Mouse (Mus musculus) heart, postnatal 25 days (tissue): ENCODE measurements around the gene Klk11. TPM values are rescaled to one million over a fixed set of nuclear protein-coding genes. Genes with fewer than 3 reads are reported as not detected.

Experiments
- DNase-seq: peaks from one replicate; pipeline ENCODE4 v3.0.0; 2022; ENCODE audit warnings: low spot score
- intact Hi-C: fragments of 180-260 bp; cut with DNase I; formaldehyde crosslinking; loops from one replicate; pipeline ENCODE4 v1.15.1; 2025
- total RNA-seq, 2 experiments: library from RNA; stranded (reverse); gene quantifications; 2 replicates each; pipeline ENCODE4 v1.2.3; 2021

Klk11 gene
- total RNA-seq, 2 experiments from 2014 or later = not detected

- no peak for DNase-seq
- intact Hi-C loops = loop anchor here (5.0 to 10.0 kb wide), 2 partner anchors 109 to 203 kb away; no protein-coding TSS in a partner anchor
Measured at GRCm38 (mm10) chr7:43788096-43788495, 13.7 kb downstream of the Klk11 start.

GRCm38 (mm10) chr7:43789295-43789694 is 14.9 kb downstream of the Klk11 start:
- DNase-seq = no peak
- intact Hi-C loops = loop anchor here (5.0 to 10.0 kb wide), 2 partner anchors 108 to 204 kb away; no protein-coding TSS in a partner anchor

DNA sequence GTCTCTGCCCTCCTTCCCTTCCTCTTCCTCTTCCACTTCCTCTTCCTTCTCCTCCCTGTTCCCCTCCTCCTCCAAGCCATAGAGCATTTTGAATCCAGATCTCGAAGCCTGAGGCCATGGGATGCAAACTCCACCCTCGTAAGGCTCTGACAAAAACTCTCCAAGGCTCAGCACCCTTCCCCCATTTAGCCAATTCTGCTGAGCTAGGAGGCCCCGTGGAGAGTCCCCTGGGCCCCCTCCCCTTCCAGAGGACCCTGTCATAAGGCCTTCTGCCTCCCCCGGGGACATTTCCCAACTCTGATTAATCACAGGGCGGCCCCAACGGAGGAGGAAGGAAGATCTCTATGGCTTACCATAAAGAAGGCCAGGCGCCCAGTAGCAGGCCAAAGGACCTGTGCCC is 17.2 kb downstream of the Klk11 start, which contains the start of gene Klk9:
Gene Klk9 (plus strand): TSS at position 301 of the 400 bp plus-strand sequence.
- intact Hi-C loops = no loop called here
- DNase-seq = no peak

DNA sequence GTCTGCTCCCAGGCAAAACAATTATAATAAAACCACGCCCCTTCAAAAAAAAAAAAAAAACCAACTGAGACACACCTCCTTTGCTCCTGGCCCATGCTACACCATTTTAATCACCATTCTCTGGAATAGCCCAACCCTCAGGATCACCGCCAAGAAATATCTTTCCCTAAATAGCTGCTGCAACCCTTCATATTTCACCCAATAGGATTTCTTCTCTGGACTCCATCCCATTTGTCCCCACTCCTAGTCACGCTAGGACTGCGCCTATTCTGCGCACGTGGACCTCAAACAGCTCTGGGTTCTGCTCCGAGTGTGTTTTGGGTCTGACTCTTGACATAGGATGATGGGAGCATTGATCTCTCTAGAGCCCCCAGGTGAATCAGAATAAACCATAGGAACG is 22.0 kb downstream of the Klk11 start:
- intact Hi-C loops = no loop called here
- DNase-seq = no peak

DNA sequence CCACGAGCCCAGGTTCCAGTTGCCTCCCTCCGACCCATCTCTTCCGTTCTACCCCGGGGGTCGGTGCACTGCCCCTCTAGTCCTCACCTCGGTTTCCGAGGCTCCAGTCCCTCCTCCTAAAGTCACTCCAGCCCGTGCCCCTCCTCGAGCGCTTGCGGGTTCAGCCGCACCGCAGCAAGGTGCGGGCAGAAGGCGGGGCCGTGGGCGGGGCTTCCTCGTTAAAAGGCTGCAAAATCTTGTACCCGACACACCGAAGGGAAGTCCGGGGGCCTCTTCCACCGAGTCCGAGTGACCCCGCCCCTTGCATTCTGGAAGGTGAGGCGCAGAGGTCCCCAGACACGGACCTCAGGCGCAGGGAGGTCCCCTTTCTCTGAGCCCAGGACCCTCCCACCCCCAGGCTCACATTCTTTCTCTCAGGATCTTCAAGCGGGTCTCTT is 22.9 kb downstream of the Klk11 start, which contains the start of gene Klk8:
Gene Klk8 (plus strand): TSS at position 245 of the 437 bp plus-strand sequence.
- intact Hi-C loops = no loop called here
- no peak for DNase-seq

- no peak for DNase-seq
- intact Hi-C loops = no loop called here
Measured at GRCm38 (mm10) chr7:43797844-43798462, 23.5 kb downstream of the Klk11 start.

GRCm38 (mm10) chr7:43799876-43800275 is 25.5 kb downstream of the Klk11 start:
- DNase-seq = no peak
- intact Hi-C loops = no loop called here

- intact Hi-C loops = no loop called here
Measured at GRCm38 (mm10) chr7:43810994-43811393, 36.6 kb downstream of the Klk11 start, which contains the start of gene Klk7. TSS of gene Klk7 (plus strand) at chr7:43811294.

GRCm38 (mm10) chr7:43815211-43815610 is 40.8 kb downstream of the Klk11 start:
- DNase-seq = no peak
- intact Hi-C loops = no loop called here

More at GRCm38 (mm10) chr7:43810994-43811393, 36.6 kb downstream of the Klk11 start, which contains the start of gene Klk7:
- no peak for DNase-seq

GRCm38 (mm10) chr7:43816746-43817145 is 42.3 kb downstream of the Klk11 start:
- no peak for DNase-seq
- intact Hi-C loops = no loop called here

- intact Hi-C loops = no loop called here
- no peak for DNase-seq
Measured at GRCm38 (mm10) chr7:43821581-43821980, 47.2 kb downstream of the Klk11 start.

DNA sequence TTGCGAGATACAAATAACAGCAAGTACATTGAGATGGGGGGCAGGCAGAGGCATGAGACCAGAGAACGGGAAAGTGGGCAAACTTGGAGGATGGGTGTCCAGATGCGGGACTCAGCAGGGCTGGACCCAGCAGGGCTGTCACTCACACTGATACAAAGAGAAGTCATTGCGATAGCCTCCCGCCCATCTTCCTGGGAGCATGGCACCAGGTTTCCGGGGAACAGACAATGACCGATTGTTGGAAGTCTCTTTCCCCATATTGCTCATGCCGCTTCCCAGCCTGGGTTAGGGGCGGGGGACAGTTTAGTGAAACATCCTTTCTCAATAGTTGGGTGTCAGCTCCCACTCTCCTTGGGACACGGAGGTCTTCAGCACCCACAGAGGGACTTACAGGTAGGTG is 49.8 kb downstream of the Klk11 start, which contains the start of gene Klk6:
Gene Klk6 (plus strand): TSS at position 301 of the 400 bp plus-strand sequence.
- DNase-seq = no peak
- intact Hi-C loops = no loop called here

DNA sequence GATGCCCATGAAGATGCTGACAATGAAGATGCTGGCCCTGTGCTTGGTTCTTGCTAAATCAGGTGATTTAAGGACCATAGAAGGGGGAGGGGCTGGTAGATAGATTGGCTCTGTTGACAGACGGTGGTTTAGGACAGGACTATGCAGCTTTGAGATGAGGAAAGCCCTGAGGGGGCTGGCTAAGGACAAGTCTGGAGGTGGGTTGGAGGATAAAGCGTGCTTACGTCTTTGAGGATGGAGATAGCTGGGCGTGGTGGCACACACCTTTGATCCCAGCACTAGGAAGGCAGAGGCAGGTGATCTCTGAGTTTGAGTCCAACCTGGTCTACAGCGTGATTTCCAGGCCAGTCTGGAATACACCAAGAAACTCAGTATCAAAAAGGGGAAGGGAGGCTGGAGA is 51.7 kb downstream of the Klk11 start:
- intact Hi-C loops = no loop called here
- no peak for DNase-seq

DNA sequence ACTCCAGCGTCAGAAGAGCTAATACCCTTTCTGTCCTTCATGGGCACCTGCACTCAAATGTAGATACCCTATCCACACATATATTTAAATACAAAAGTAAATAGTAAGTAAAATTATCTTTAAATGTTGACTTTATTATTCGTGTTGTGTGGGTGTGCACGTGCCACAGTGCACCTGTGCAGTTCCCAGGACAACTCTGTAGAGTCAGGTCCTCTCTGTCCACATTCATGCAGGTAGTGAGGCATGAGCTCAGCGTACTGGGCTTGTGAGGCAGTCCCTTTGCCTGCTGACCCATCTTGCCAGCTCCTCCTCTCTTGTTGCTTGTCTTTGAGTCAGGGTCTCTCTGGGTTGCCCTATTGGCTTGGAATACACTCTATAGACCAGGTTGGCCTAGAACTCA is 53.3 kb downstream of the Klk11 start:
- DNase-seq = no peak
- intact Hi-C loops = no loop called here

Other genes starting within 250 kb of the Klk11 start
- 1 to 10 TPM; 3.2 to 3.4 TPM for gene Cd33, start 230.2 kb upstream of the Klk11 start, total RNA-seq
- gene Zfp658, start 212.3 kb upstream of the Klk11 start, total RNA-seq = 1 to 10 TPM in 1 of 2 experiments, under 1 TPM in 1; 0.70 to 1.1 TPM
- gene Zfp719, start 195.0 kb upstream of the Klk11 start, total RNA-seq = 1 to 10 TPM; 7.4 to 7.7 TPM
- gene Zfp819, start 167.4 kb upstream of the Klk11 start, total RNA-seq = not detected
- gene Ceacam18, start 139.9 kb upstream of the Klk11 start, total RNA-seq = not detected
- 1 to 10 TPM; 1.1 TPM for gene Siglece, start 114.4 kb upstream of the Klk11 start, total RNA-seq
- gene Ctu1, start 102.6 kb upstream of the Klk11 start, total RNA-seq = 1 to 10 TPM; 3.2 to 3.8 TPM
- gene Klk14, start 84.2 kb upstream of the Klk11 start, total RNA-seq = under 1 TPM; 0.28 to 0.34 TPM
- gene Klk13, start 62.0 kb upstream of the Klk11 start, total RNA-seq = not detected
- not detected for gene Klk12, start 5.7 kb upstream of the Klk11 start, total RNA-seq
- under 1 TPM; 0.20 to 0.42 TPM for gene Klk10, start 6.4 kb downstream of the Klk11 start, total RNA-seq
- not detected for gene Klk9, start 17.3 kb downstream of the Klk11 start, total RNA-seq
- 10 to 100 TPM; 12.6 to 13.3 TPM for gene Klk8, start 23.0 kb downstream of the Klk11 start, total RNA-seq
- gene Klk7, start 36.7 kb downstream of the Klk11 start, total RNA-seq = under 1 TPM in 1 of 2 experiments, not detected in 1; 0.17 TPM
- gene Klk6, start 49.9 kb downstream of the Klk11 start, total RNA-seq = not detected
- not detected for gene Klk5, start 67.4 kb downstream of the Klk11 start, total RNA-seq
- gene Klk4, start 106.6 kb downstream of the Klk11 start, total RNA-seq = not detected
- gene Klk15, start 159.1 kb downstream of the Klk11 start, total RNA-seq = not detected
- gene Klk1b8, start 176.1 kb downstream of the Klk11 start, total RNA-seq = not detected
- gene Klk1b1, start 192.1 kb downstream of the Klk11 start, total RNA-seq = not detected
- gene Klk1b9, start 201.5 kb downstream of the Klk11 start, total RNA-seq = not detected
- gene Klk1b11, start 221.3 kb downstream of the Klk11 start, total RNA-seq = not detected
- under 1 TPM; 0.36 TPM for gene Klk1b26, start 237.6 kb downstream of the Klk11 start, total RNA-seq